ENCODE assay signal across 19 mouse cellular contexts in the genomic region with DNA sequence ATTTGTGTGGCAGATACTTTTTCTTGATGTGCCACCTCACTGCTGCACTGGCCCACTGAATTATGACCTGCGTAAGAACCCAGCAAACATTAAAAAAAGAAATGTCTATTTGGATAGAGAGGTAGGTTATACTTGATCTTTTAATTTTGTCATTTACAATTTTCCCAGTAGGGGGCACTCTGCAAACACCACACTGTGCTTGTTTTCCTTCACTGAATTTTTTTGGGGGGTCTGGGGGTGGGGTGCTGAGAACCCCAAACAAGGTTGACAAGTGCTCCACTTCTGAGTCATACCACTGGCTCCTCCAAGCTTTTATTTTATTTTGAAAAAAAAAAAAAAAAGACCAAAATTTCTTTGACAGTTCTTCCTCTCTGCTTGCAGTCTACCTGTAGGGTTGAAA. TPM values are rescaled to one million over a fixed set of nuclear protein-coding genes. Genes with fewer than 3 reads are reported as not detected.
DNase-seq lines count a peak whose midpoint lies in the region; ATAC-seq and TF ChIP-seq lines count a peak whose summit lies in the region.
"Had no signal": no experiment of that assay in that cellular context is flagged by ENCODE, and none has a peak within 500 bp of the region (broad histone marks: within the 10 kb centered on the region; RNA-seq: fewer than 3 reads in every experiment).

No protein-coding gene starts in this region.

- in situ Hi-C loops in CH12.LX (cut with MboI; ENCODE audit: low pct_ligation_motif_present, low pct_unique_long_range_greater_than_20kb, low sequenced_read_pairs), result no loop called here

- TF ChIP-seq EP300 in heart, postnatal 0 days (IDR thresholded peaks at IDR 0.05; ENCODE audit: low read depth), result no peak
- no peak for TF ChIP-seq EP300 in CH12.LX (IDR thresholded peaks at IDR 0.05; ENCODE audit: low read length)

- dilution Hi-C loops in CH12.LX (cut with MboI; ENCODE audit: extremely low pct_ligation_motif_present, extremely low pct_unique_long_range_greater_than_20kb, low sequenced_read_pairs), result no loop called here

- no peak for TF ChIP-seq POLR2A in CH12.LX (IDR thresholded peaks at IDR 0.05; ENCODE audit: low read depth, low read length)
- TF ChIP-seq POLR2A in small intestine, adult 2 months (IDR thresholded peaks at IDR 0.05; ENCODE audit: low read depth, low read length), result no peak

- no peak overlapping the region for H3K4me2 ChIP-seq in heart, postnatal 0 days (ENCODE audit: low read depth, low read length)
- no peak overlapping the region for H3K4me2 ChIP-seq in midbrain, embryonic 14.5 days (ENCODE audit: low read length)
- no peak overlapping the region for H3K4me2 ChIP-seq in midbrain, embryonic 11.5 days
- no peak overlapping the region for H3K4me2 ChIP-seq in CH12.LX (ENCODE audit: insufficient read depth, low read depth, poor library complexity, severe bottlenecking)
- H3K4me2 ChIP-seq: embryonic facial prominence, embryonic 13.5 days; kidney, embryonic 15.5 days had no signal

- peaks cover 14% of the 10 kb centered on the region; the same call in 1 of the 2 replicates for H3K27me3 ChIP-seq in heart, postnatal 0 days (ENCODE audit: control insufficient read depth, insufficient read depth, low read length)
- H3K27me3 ChIP-seq in midbrain, embryonic 14.5 days (ENCODE audit: control insufficient read depth, insufficient read depth, low read length), result no peaks in the 10 kb centered on the region; the same call in 1 of the 2 replicates
- H3K27me3 ChIP-seq in midbrain, embryonic 11.5 days (ENCODE audit: control insufficient read depth, insufficient read depth, low read length), result no peaks in the 10 kb centered on the region
- H3K27me3 ChIP-seq in CH12.LX (replicated peaks), result peaks cover 16% of the 10 kb centered on the region
- no peaks in the 10 kb centered on the region for H3K27me3 ChIP-seq in small intestine, adult 2 months (ENCODE audit: control insufficient read depth, insufficient read depth, low read length)

- H3K9me3 ChIP-seq in heart, postnatal 0 days (replicated peaks; ENCODE audit: control insufficient read depth, low read length), result no peaks in the 10 kb centered on the region
- no peaks in the 10 kb centered on the region for H3K9me3 ChIP-seq in midbrain, embryonic 14.5 days (ENCODE audit: control insufficient read depth, low read length)
- no peaks in the 10 kb centered on the region for H3K9me3 ChIP-seq in midbrain, embryonic 11.5 days (ENCODE audit: control insufficient read depth, low read length)
- H3K9me3 ChIP-seq in CH12.LX (replicated peaks; ENCODE audit: low read length), result no peaks in the 10 kb centered on the region
- H3K9me3 ChIP-seq: embryonic facial prominence, embryonic 13.5 days; forebrain, embryonic 10.5 days; kidney, embryonic 15.5 days; limb, embryonic 10.5 days had no signal

- no peak overlapping the region for H3K27ac ChIP-seq in heart, postnatal 0 days (ENCODE audit: low read depth)
- H3K27ac ChIP-seq in midbrain, embryonic 14.5 days (replicated peaks; ENCODE audit: low read depth, low read length), result no peak overlapping the region
- no peak overlapping the region for H3K27ac ChIP-seq in midbrain, embryonic 11.5 days (ENCODE audit: low read depth, low read length)
- H3K27ac ChIP-seq in CH12.LX (ENCODE audit: insufficient read depth, low read depth), result no peak overlapping the region
- no peak overlapping the region for H3K27ac ChIP-seq in small intestine, adult 2 months (ENCODE audit: insufficient read depth, low read depth, low read length)
- H3K27ac ChIP-seq: embryonic facial prominence, embryonic 13.5 days; forebrain, embryonic 10.5 days; kidney, embryonic 15.5 days; limb, embryonic 10.5 days had no signal

- H3K4me3 ChIP-seq in heart, postnatal 0 days (ENCODE audit: low read depth, low read length), result no peak overlapping the region
- H3K4me3 ChIP-seq in midbrain, embryonic 14.5 days (replicated peaks; ENCODE audit: low read depth, low read length), result no peak overlapping the region
- H3K4me3 ChIP-seq in midbrain, embryonic 11.5 days (ENCODE audit: low read depth, low read length), result no peak overlapping the region
- no peak overlapping the region for H3K4me3 ChIP-seq in CH12.LX (replicated peaks in 1 of 3; ENCODE audit: low read depth in 2 of 3, low read length in 2 of 3, poor library complexity in 1 of 3)
- no peak overlapping the region for H3K4me3 ChIP-seq in small intestine, adult 2 months (ENCODE audit: low read depth, low read length)
- H3K4me3 ChIP-seq: embryonic facial prominence, embryonic 13.5 days; forebrain, embryonic 10.5 days; kidney, embryonic 15.5 days; limb, embryonic 10.5 days had no signal

- no peak overlapping the region for H3K9ac ChIP-seq in heart, postnatal 0 days (replicated peaks; ENCODE audit: low read depth, low read length)
- no peak overlapping the region for H3K9ac ChIP-seq in midbrain, embryonic 14.5 days (replicated peaks; ENCODE audit: low read length)
- no peak overlapping the region for H3K9ac ChIP-seq in midbrain, embryonic 11.5 days (ENCODE audit: low read length)
- no peak overlapping the region for H3K9ac ChIP-seq in CH12.LX (ENCODE audit: insufficient read depth, low read depth)
- H3K9ac ChIP-seq: embryonic facial prominence, embryonic 13.5 days; kidney, embryonic 15.5 days had no signal

- no peak for ATAC-seq in heart, postnatal 0 days (ENCODE audit: insufficient read depth, low read depth)
- no peak for ATAC-seq in midbrain, embryonic 14.5 days (ENCODE audit: low FRiP score, low TSS enrichment)
- no peak for ATAC-seq in midbrain, embryonic 11.5 days (ENCODE audit: low FRiP score)
- ATAC-seq: hindbrain, embryonic 16.5 days had no signal

- TF ChIP-seq RAD21 in CH12.LX (IDR thresholded peaks at IDR 0.05; ENCODE audit: low read depth, low read length), result peak; percentile 65

- WGBS in heart, postnatal 0 days, result 50% methylated on average over 1 of the region's 1 CpGs
- WGBS in midbrain, embryonic 14.5 days, result 66% methylated on average over 1 of the region's 1 CpGs
- 83% methylated on average over 1 of the region's 1 CpGs for WGBS in midbrain, embryonic 11.5 days
- WGBS in small intestine, adult 2 months, result 42% methylated on average over 1 of the region's 1 CpGs

- peaks cover 9% of the 10 kb centered on the region for H3K79me2 ChIP-seq in CH12.LX (replicated peaks; ENCODE audit: control insufficient read depth, extremely low read depth, insufficient read depth, poor library complexity, severe bottlenecking)

- no peak for DNase-seq in heart, postnatal 0 days (ENCODE audit: low spot score)
- no peak for DNase-seq in heart, adult 11 months
- DNase-seq in midbrain, embryonic 14.5 days, result peak; percentile 1
- no peak for DNase-seq in midbrain, embryonic 11.5 days (ENCODE audit: low spot score, missing footprints)
- no peak for DNase-seq in CH12.LX (ENCODE audit: extremely low read depth)
- no peak for DNase-seq in ovary, postnatal 14 days (ENCODE audit: low spot score)
- DNase-seq: adrenal gland, postnatal 10 days; cerebellum, postnatal 36 days had no signal

- TF ChIP-seq CTCF in heart, postnatal 0 days (IDR thresholded peaks at IDR 0.05; ENCODE audit: low read depth), result 0 out of 2 replicates have a peak, but pooled peaks have one; percentile 18
- TF ChIP-seq CTCF in CH12.LX (conservative IDR thresholded peaks at IDR 0.05 in 1 of 2, IDR thresholded peaks at IDR 0.05 in 1 of 2; ENCODE audit: low read depth in 2 of 2, low read length in 2 of 2), result peak; percentile 13 to 71; a peak in 2 of 4 replicates
- peak; percentile 62; the same call in 1 of the 2 replicates for TF ChIP-seq CTCF in small intestine, adult 2 months (IDR thresholded peaks at IDR 0.05; ENCODE audit: extremely low read depth, insufficient read length, insufficient replicate concordance, low read depth, low read length)

- no peaks in the 10 kb centered on the region for H3K4me1 ChIP-seq in heart, postnatal 0 days (ENCODE audit: control insufficient read depth, insufficient read depth)
- peaks cover 10% of the 10 kb centered on the region for H3K4me1 ChIP-seq in midbrain, embryonic 14.5 days (ENCODE audit: control insufficient read depth, insufficient read depth, low read length)
- peaks cover 8% of the 10 kb centered on the region for H3K4me1 ChIP-seq in midbrain, embryonic 11.5 days (ENCODE audit: control insufficient read depth, insufficient read depth, low read length)
- H3K4me1 ChIP-seq in CH12.LX (ENCODE audit: control insufficient read depth in 1 of 2, insufficient read depth in 2 of 2), result peaks cover 0 to 12% of the 10 kb centered on the region in 2 experiments; a peak in 2 of 4 replicates
- no peaks in the 10 kb centered on the region; the same call in 1 of the 2 replicates for H3K4me1 ChIP-seq in small intestine, adult 2 months (ENCODE audit: control insufficient read depth, insufficient read depth, insufficient read length, low read length)

- H3K36me3 ChIP-seq in heart, postnatal 0 days (replicated peaks; ENCODE audit: control insufficient read depth, insufficient read depth, low read length), result no peaks in the 10 kb centered on the region
- no peaks in the 10 kb centered on the region for H3K36me3 ChIP-seq in midbrain, embryonic 14.5 days (ENCODE audit: control insufficient read depth, insufficient read depth, low read length)
- H3K36me3 ChIP-seq in midbrain, embryonic 11.5 days (ENCODE audit: control insufficient read depth, insufficient read depth, low read length), result no peaks in the 10 kb centered on the region
- no peaks in the 10 kb centered on the region for H3K36me3 ChIP-seq in CH12.LX (replicated peaks in 1 of 2; ENCODE audit: control insufficient read depth in 1 of 2, insufficient read depth in 1 of 2, low read length in 1 of 2)
- no peaks in the 10 kb centered on the region for H3K36me3 ChIP-seq in small intestine, adult 2 months (ENCODE audit: control insufficient read depth, insufficient read depth, low read length)
- H3K36me3 ChIP-seq: embryonic facial prominence, embryonic 13.5 days; forebrain, embryonic 10.5 days; kidney, embryonic 15.5 days; limb, embryonic 10.5 days had no signal

RNA-seq across cellular contexts. Expression of gene Ube4a, which starts 4.0 kb away (rescaled TPM):
- total RNA-seq in heart, postnatal 0 days (2014; rRNA removed; ENCODE audit: low replicate concordance), result 10.7 and 16.8 TPM in 2 replicates
- polyA plus RNA-seq in heart, postnatal 0 days (2015; fragmentation: Nextera tagmentation; extraction: Ambion mirVana), result 9.8 and 9.9 TPM in 2 replicates
- 53.0 and 59.0 TPM in 2 replicates for polyA plus RNA-seq in midbrain, embryonic 14.5 days (2014; fragmentation: Nextera tagmentation; extraction: Ambion mirVana)
- 32.1 and 37.2 TPM in 2 replicates for polyA plus RNA-seq in midbrain, embryonic 11.5 days (2014; fragmentation: Nextera tagmentation; extraction: Ambion mirVana)
- total RNA-seq in CH12.LX (2012; rRNA removed), result 18.2 and 20.7 TPM in 2 replicates
- total RNA-seq in CH12.LX (2014; rRNA removed), result 13.3 and 14.6 TPM in 2 replicates
- 25.4 and 28.3 TPM in 2 replicates for polyA plus RNA-seq in CH12.LX (2012; ENCODE audit: insufficient read length, low read depth)
- 4.9 and 7.1 TPM in 2 replicates for polyA plus RNA-seq in small intestine, adult 2 months (2012; rRNA removed)

RNA-seq across cellular contexts. Expression of gene Cd3g, which starts 10.8 kb away (rescaled TPM):
- total RNA-seq in heart, postnatal 0 days (2014; rRNA removed; ENCODE audit: low replicate concordance), result 1.2 TPM in 1 of 2 replicates, not detected in the other
- 0.11 TPM in 1 of 2 replicates, not detected in the other for polyA plus RNA-seq in heart, postnatal 0 days (2015; fragmentation: Nextera tagmentation; extraction: Ambion mirVana)
- polyA plus RNA-seq in midbrain, embryonic 14.5 days (2014; fragmentation: Nextera tagmentation; extraction: Ambion mirVana), result not detected in 2 replicates
- not detected in 2 replicates for polyA plus RNA-seq in midbrain, embryonic 11.5 days (2014; fragmentation: Nextera tagmentation; extraction: Ambion mirVana)
- total RNA-seq in CH12.LX (2012; rRNA removed) (11.2 and 12.7 TPM in 2 replicates), CH12.LX (2014; rRNA removed) (1.3 and 1.7 TPM in 2 replicates)
- 2.2 and 2.9 TPM in 2 replicates for polyA plus RNA-seq in CH12.LX (2012; ENCODE audit: insufficient read length, low read depth)
- polyA plus RNA-seq in small intestine, adult 2 months (2012; rRNA removed), result 2.8 and 4.0 TPM in 2 replicates
- total RNA-seq: granulocyte monocyte progenitor cell, adult 5-6 weeks; layer of hippocampus, postnatal 10 days had no signal
- polyA plus RNA-seq: forebrain, embryonic 10.5 days; frontal cortex, adult 2 months; hindbrain, embryonic 16.5 days; kidney, embryonic 15.5 days; limb, embryonic 10.5 days had no signal

RNA-seq across cellular contexts. Expression of gene Cd3d, which starts 12.1 kb away (rescaled TPM):
- 1.9 TPM in 1 of 2 replicates, not detected in the other for total RNA-seq in heart, postnatal 0 days (2014; rRNA removed; ENCODE audit: low replicate concordance)
- polyA plus RNA-seq in heart, postnatal 0 days (2015; fragmentation: Nextera tagmentation; extraction: Ambion mirVana), result not detected in 2 replicates
- polyA plus RNA-seq in midbrain, embryonic 14.5 days (2014; fragmentation: Nextera tagmentation; extraction: Ambion mirVana), result not detected in 2 replicates
- polyA plus RNA-seq in midbrain, embryonic 11.5 days (2014; fragmentation: Nextera tagmentation; extraction: Ambion mirVana), result not detected in 2 replicates
- total RNA-seq in CH12.LX (2012; rRNA removed) (5.2 and 5.5 TPM in 2 replicates), CH12.LX (2014; rRNA removed) (0.27 TPM in 1 of 2 replicates, not detected in the other)
- polyA plus RNA-seq in CH12.LX (2012; ENCODE audit: insufficient read length, low read depth), result 2.6 and 2.7 TPM in 2 replicates
- 3.3 and 3.8 TPM in 2 replicates for polyA plus RNA-seq in small intestine, adult 2 months (2012; rRNA removed)
- total RNA-seq: layer of hippocampus, postnatal 10 days had no signal
- polyA plus RNA-seq: embryonic facial prominence, embryonic 13.5 days; forebrain, embryonic 10.5 days; hindbrain, embryonic 16.5 days; kidney, embryonic 15.5 days; limb, embryonic 10.5 days had no signal

RNA-seq across cellular contexts. Expression of gene Cd3e, which starts 40.0 kb away (rescaled TPM):
- 0.27 TPM in 1 of 2 replicates, not detected in the other for total RNA-seq in heart, postnatal 0 days (2014; rRNA removed; ENCODE audit: low replicate concordance)
- polyA plus RNA-seq in heart, postnatal 0 days (2015; fragmentation: Nextera tagmentation; extraction: Ambion mirVana), result 0.14 TPM in 1 of 2 replicates, not detected in the other
- not detected in 2 replicates for polyA plus RNA-seq in midbrain, embryonic 14.5 days (2014; fragmentation: Nextera tagmentation; extraction: Ambion mirVana)
- not detected in 2 replicates for polyA plus RNA-seq in midbrain, embryonic 11.5 days (2014; fragmentation: Nextera tagmentation; extraction: Ambion mirVana)
- total RNA-seq in CH12.LX (2012; rRNA removed), result not detected in 2 replicates
- not detected in 2 replicates for total RNA-seq in CH12.LX (2014; rRNA removed)
- polyA plus RNA-seq in CH12.LX (2012; ENCODE audit: insufficient read length, low read depth), result not detected in 2 replicates
- 12.9 and 13.7 TPM in 2 replicates for polyA plus RNA-seq in small intestine, adult 2 months (2012; rRNA removed)
- total RNA-seq: granulocyte monocyte progenitor cell, adult 5-6 weeks; layer of hippocampus, postnatal 10 days; megakaryocyte progenitor cell, adult 5-6 weeks had no signal
- polyA plus RNA-seq: embryonic facial prominence, embryonic 13.5 days; forebrain, embryonic 10.5 days; kidney, embryonic 15.5 days; limb, embryonic 10.5 days; liver, embryonic 16.5 days had no signal

RNA-seq across cellular contexts. Expression of gene Atp5l, which starts 48.9 kb away (rescaled TPM):
- total RNA-seq in heart, postnatal 0 days (2014; rRNA removed; ENCODE audit: low replicate concordance), result 688 and 746 TPM in 2 replicates
- 2,678 and 2,844 TPM in 2 replicates for polyA plus RNA-seq in heart, postnatal 0 days (2015; fragmentation: Nextera tagmentation; extraction: Ambion mirVana)
- polyA plus RNA-seq in midbrain, embryonic 14.5 days (2014; fragmentation: Nextera tagmentation; extraction: Ambion mirVana), result 698 and 917 TPM in 2 replicates
- polyA plus RNA-seq in midbrain, embryonic 11.5 days (2014; fragmentation: Nextera tagmentation; extraction: Ambion mirVana), result 574 and 619 TPM in 2 replicates
- total RNA-seq in CH12.LX (2012; rRNA removed) (490 and 550 TPM in 2 replicates), CH12.LX (2014; rRNA removed) (689 and 720 TPM in 2 replicates)
- polyA plus RNA-seq in CH12.LX (2012; ENCODE audit: insufficient read length, low read depth), result 277 and 311 TPM in 2 replicates
- 72.7 and 102 TPM in 2 replicates for polyA plus RNA-seq in small intestine, adult 2 months (2012; rRNA removed)
